ENCODE assay signal across 8 mouse cellular contexts in the genomic region with DNA sequence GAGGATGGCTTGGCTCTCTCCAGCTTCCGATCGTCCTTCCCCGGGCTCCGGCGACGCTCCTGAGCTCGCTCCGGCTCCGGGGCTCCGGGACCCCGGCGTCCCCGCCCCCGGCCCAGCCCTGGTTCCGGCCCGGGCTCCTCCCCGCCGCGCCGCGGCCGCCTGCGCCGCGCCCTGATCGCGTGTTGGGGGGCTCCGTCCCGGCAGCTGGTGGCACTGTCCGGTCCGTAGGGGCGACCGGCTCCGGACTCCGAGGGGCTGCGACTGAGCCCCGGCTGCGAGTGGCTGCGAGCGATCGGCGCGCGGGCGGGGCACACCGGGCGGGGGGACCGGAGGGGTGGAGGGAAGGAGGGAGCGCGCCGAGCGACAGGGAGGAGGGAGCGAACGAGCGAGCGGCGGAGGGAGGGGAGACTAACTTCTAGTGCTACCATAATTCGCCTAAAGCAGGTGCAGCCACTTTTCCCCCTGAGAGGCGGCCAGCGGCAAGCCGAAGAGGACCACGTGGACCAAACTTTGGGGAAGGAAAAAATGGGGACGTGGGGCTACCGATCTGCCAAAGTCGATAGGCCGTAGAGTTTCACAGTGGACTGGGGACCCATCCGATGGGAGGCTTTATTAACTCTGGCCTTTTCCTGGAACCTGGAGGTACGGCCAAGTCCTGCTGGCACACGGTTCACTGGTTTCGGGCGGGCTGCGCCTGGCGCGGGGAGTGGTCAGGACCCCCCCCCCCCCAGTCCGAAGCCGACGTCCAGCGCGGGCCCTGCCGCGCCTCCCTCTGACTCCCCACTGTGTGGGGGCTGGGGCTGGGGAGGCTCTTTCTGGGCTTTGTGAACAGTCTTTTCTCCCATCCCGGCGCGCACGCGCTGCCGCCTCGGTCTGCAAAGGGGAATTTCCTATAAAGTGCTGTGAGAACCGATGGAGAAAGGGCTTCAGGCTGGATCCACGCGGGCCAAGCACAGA. TPM values are rescaled to one million over a fixed set of nuclear protein-coding genes. Genes with fewer than 3 reads are reported as not detected.
DNase-seq lines count a peak whose midpoint lies in the region; ATAC-seq and TF ChIP-seq lines count a peak whose summit lies in the region.

Gene Foxp4 (minus strand): TSS at position 263 of the 957 bp plus-strand sequence.

- H3K27me3 ChIP-seq in MEL (ENCODE audit: control insufficient read depth in 1 of 2, insufficient read depth in 2 of 2, low read length in 2 of 2) = no peaks in the 10 kb centered on the region
- no peaks in the 10 kb centered on the region for H3K27me3 ChIP-seq in forebrain, postnatal 0 days (ENCODE audit: insufficient read depth, low read length)
- H3K27me3 ChIP-seq in lung, embryonic 16.5 days (ENCODE audit: control insufficient read depth, insufficient read depth, low read depth, low read length) = no peaks in the 10 kb centered on the region; the same call in 1 of the 2 replicates
- no peaks in the 10 kb centered on the region for H3K27me3 ChIP-seq in thymus, adult 2 months (ENCODE audit: control insufficient read depth, insufficient read depth, low read length)

- no peaks in the 10 kb centered on the region for H3K9me3 ChIP-seq in MEL (replicated peaks; ENCODE audit: insufficient read depth, low read length)
- H3K9me3 ChIP-seq in forebrain, postnatal 0 days (ENCODE audit: low read length) = no peaks in the 10 kb centered on the region
- no peaks in the 10 kb centered on the region for H3K9me3 ChIP-seq in lung, embryonic 16.5 days (ENCODE audit: control insufficient read depth, low read length)

- peak within 1 kb of the TSS; percentile 90 for H3K27ac ChIP-seq in MEL (ENCODE audit: control insufficient read depth, low read depth, low read length)
- H3K27ac ChIP-seq in forebrain, postnatal 0 days (ENCODE audit: low read depth, low read length) = peak within 1 kb of the TSS; percentile 84
- H3K27ac ChIP-seq in lung, embryonic 16.5 days (ENCODE audit: low read length) = peak within 1 kb of the TSS; percentile 99
- H3K27ac ChIP-seq in thymus, adult 2 months (ENCODE audit: control insufficient read depth, insufficient read depth, low read length) = 0 out of 2 replicates have a peak within 1 kb of the TSS, but pooled peaks have one; percentile 17

- H3K4me3 ChIP-seq in MEL (ENCODE audit: control insufficient read depth in 1 of 2, insufficient read depth in 1 of 2, low read depth in 2 of 2, low read length in 2 of 2) = peak within 1 kb of the TSS; percentile 65 to 96
- H3K4me3 ChIP-seq in forebrain, postnatal 0 days (ENCODE audit: low read depth, low read length) = peak within 1 kb of the TSS; percentile 60
- peak within 1 kb of the TSS; percentile 66 for H3K4me3 ChIP-seq in lung, embryonic 16.5 days (ENCODE audit: low read length)
- H3K4me3 ChIP-seq in thymus, adult 2 months (ENCODE audit: control insufficient read depth, insufficient read depth, low read length) = peak within 1 kb of the TSS; percentile 93

- TF ChIP-seq POLR2A in MEL (IDR thresholded peaks at IDR 0.05; ENCODE audit: control insufficient read depth in 1 of 2, insufficient read depth in 1 of 2, low read depth in 1 of 2, low read length in 2 of 2, poor library complexity in 1 of 2) = peak; percentile 70 to 88
- peak; percentile 44; the same call in 1 of the 2 replicates for TF ChIP-seq POLR2A in thymus, adult 2 months (IDR thresholded peaks at IDR 0.05; ENCODE audit: control insufficient read depth, extremely low read depth, insufficient read depth, low read length, poor library complexity)

- 0 out of 4 replicates have a peak, but pooled peaks cover 0 to 3% of the 10 kb centered on the region in 2 experiments for H3K36me3 ChIP-seq in MEL (ENCODE audit: control insufficient read depth in 1 of 2, insufficient read depth in 2 of 2, low read length in 2 of 2)
- no peaks in the 10 kb centered on the region for H3K36me3 ChIP-seq in forebrain, postnatal 0 days (ENCODE audit: insufficient read depth)
- no peaks in the 10 kb centered on the region for H3K36me3 ChIP-seq in lung, embryonic 16.5 days (ENCODE audit: control insufficient read depth, insufficient read depth, low read length)
- H3K36me3 ChIP-seq in thymus, adult 2 months (ENCODE audit: control insufficient read depth, insufficient read depth, low read length) = no peaks in the 10 kb centered on the region

- peak within 1 kb of the TSS; percentile 99 for H3K9ac ChIP-seq in MEL (ENCODE audit: control insufficient read depth, low read depth, low read length, poor library complexity, severe bottlenecking)
- H3K9ac ChIP-seq in forebrain, postnatal 0 days = peak within 1 kb of the TSS; percentile 62
- peak within 1 kb of the TSS; percentile 80 for H3K9ac ChIP-seq in lung, embryonic 16.5 days (ENCODE audit: low read length)

- TF ChIP-seq RAD21 in MEL (IDR thresholded peaks at IDR 0.05; ENCODE audit: low read depth, low read length) = no peak

- H3K4me1 ChIP-seq in MEL (ENCODE audit: control insufficient read depth in 1 of 2, insufficient read depth in 2 of 2, low read length in 2 of 2) = peaks cover 0 to 11% of the 10 kb centered on the region in 2 experiments; a peak in 1 of 4 replicates
- H3K4me1 ChIP-seq in forebrain, postnatal 0 days (ENCODE audit: insufficient read depth) = no peaks in the 10 kb centered on the region
- peaks cover 34% of the 10 kb centered on the region for H3K4me1 ChIP-seq in lung, embryonic 16.5 days (replicated peaks; ENCODE audit: control insufficient read depth, insufficient read depth, low read length)
- H3K4me1 ChIP-seq in thymus, adult 2 months (replicated peaks; ENCODE audit: control insufficient read depth, insufficient read depth, low read length) = peaks cover 36% of the 10 kb centered on the region

- no peak for TF ChIP-seq CTCF in MEL (IDR thresholded peaks at IDR 0.05 in 2 of 3, conservative IDR thresholded peaks at IDR 0.05 in 1 of 3; ENCODE audit: control insufficient read depth in 1 of 3, insufficient read depth in 1 of 3, low read depth in 2 of 3, low read length in 3 of 3, poor library complexity in 1 of 3, severe bottlenecking in 1 of 3)
- TF ChIP-seq CTCF in forebrain, postnatal 0 days (IDR thresholded peaks at IDR 0.05; ENCODE audit: low read depth) = no peak
- no peak for TF ChIP-seq CTCF in thymus, adult 2 months (IDR thresholded peaks at IDR 0.05; ENCODE audit: borderline replicate concordance, control insufficient read depth, extremely low read depth, insufficient read depth, low read length, poor library complexity)

- 2% methylated on average over 76 of the region's 91 CpGs for WGBS in forebrain, postnatal 0 days
- WGBS in lung, embryonic 16.5 days = under 1% methylated on average over 86 of the region's 91 CpGs
- WGBS in thymus, adult 2 months = 1% methylated on average over 91 of the region's 91 CpGs

- no peak for TF ChIP-seq EP300 in MEL (IDR thresholded peaks at IDR 0.05; ENCODE audit: low read depth in 1 of 2, low read length in 2 of 2)

- H3K4me2 ChIP-seq in forebrain, postnatal 0 days (ENCODE audit: low read depth) = peak within 1 kb of the TSS; percentile 95
- H3K4me2 ChIP-seq in lung, embryonic 16.5 days (ENCODE audit: low read depth, low read length) = peak within 1 kb of the TSS; percentile 87

- peaks cover 35% of the 10 kb centered on the region for H3K79me2 ChIP-seq in MEL (ENCODE audit: control insufficient read depth, insufficient read depth, low read length, poor library complexity)

- peak; percentile 95 for DNase-seq in MEL (ENCODE audit: low read depth, low spot score)
- DNase-seq in cerebellum, adult 18-20 months = peak; percentile 53 to 66
- peak; percentile 93 for DNase-seq in forebrain, postnatal 0 days
- peak; percentile 84 for DNase-seq in heart, postnatal 4 days
- DNase-seq in layer of hippocampus, adult 8-10 months (ENCODE audit: low spot score in 2 of 2) = peak; percentile 42 to 56
- DNase-seq in ovary, adult 18-20 months (ENCODE audit: low spot score) = peak; percentile 83
- DNase-seq in thymus, adult 2 months = peak; percentile 88

- ATAC-seq in forebrain, postnatal 0 days = peak; percentile 93
- peak; percentile 88 for ATAC-seq in lung, embryonic 16.5 days (ENCODE audit: low read depth)

TF ChIP-seq in MEL, 35 proteins besides CTCF, POLR2A, EP300 and RAD21 (continues in another document):
- TF ChIP-seq GATA1 (IDR thresholded peaks at IDR 0.05; ENCODE audit: low read depth, low read length) (no peak), NRF1 (IDR thresholded peaks at IDR 0.05; ENCODE audit: insufficient read depth, low read depth, low read length, poor library complexity, severe bottlenecking) (no peak; the same call in 1 of the 2 replicates), ZC3H11A (IDR thresholded peaks at IDR 0.05; ENCODE audit: low read depth, low read length) (no peak), CHD1 (IDR thresholded peaks at IDR 0.05; ENCODE audit: low read depth, low read length) (no peak), TBP (IDR thresholded peaks at IDR 0.05; ENCODE audit: low read depth, low read length) (peak; percentile 46; the same call in 1 of the 2 replicates), MYC (IDR thresholded peaks at IDR 0.05; ENCODE audit: low read depth, low read length) (peak; percentile 98), POLR2AphosphoS5 (IDR thresholded peaks at IDR 0.05; ENCODE audit: borderline replicate concordance, low read depth, low read length) (no peak), NELFE (IDR thresholded peaks at IDR 0.05; ENCODE audit: low read depth, low read length) (peak; percentile 63; the same call in 1 of the 2 replicates), GABPA (IDR thresholded peaks at IDR 0.05; ENCODE audit: low read depth, low read length) (no peak), MAX (IDR thresholded peaks at IDR 0.05; ENCODE audit: low read length) (peak; percentile 97), SIN3A (IDR thresholded peaks at IDR 0.05; ENCODE audit: low read length) (peak; percentile 90), MAFK (IDR thresholded peaks at IDR 0.05; ENCODE audit: borderline replicate concordance, low read depth, low read length) (no peak), E2F4 (IDR thresholded peaks at IDR 0.05; ENCODE audit: borderline replicate concordance, low read depth, low read length) (no peak), MAZ (IDR thresholded peaks at IDR 0.05; ENCODE audit: low read depth, low read length) (peak; percentile 97), RCOR1 (IDR thresholded peaks at IDR 0.05; ENCODE audit: low read depth, low read length) (no peak), ELF1 (IDR thresholded peaks at IDR 0.05; ENCODE audit: low read depth, low read length) (no peak), ZNF384 (IDR thresholded peaks at IDR 0.05; ENCODE audit: low read depth, low read length) (no peak)

RNA-seq across cellular contexts. Expression of gene Foxp4, which starts in this region (rescaled TPM):
- 6.6 and 7.1 TPM in 2 replicates for total RNA-seq in MEL (2012; rRNA removed)
- 10 to 100 TPM in 1 of 2 experiments, not detected in 1; 50.5 TPM for polyA plus RNA-seq in MEL (2012; ENCODE audit: insufficient read depth in 1 of 2, insufficient read length in 2 of 2, low read depth in 1 of 2, low replicate concordance in 2 of 2, missing spikeins in 1 of 2)
- 108 and 109 TPM in 2 replicates for total RNA-seq in forebrain, postnatal 0 days (2014; rRNA removed)
- polyA plus RNA-seq in forebrain, postnatal 0 days (2015; fragmentation: Nextera tagmentation; extraction: Ambion mirVana) = 45.7 and 56.4 TPM in 2 replicates
- total RNA-seq in heart, postnatal 4 days (2021) = 10 to 100 TPM; 18.1 to 19.6 TPM
- total RNA-seq in layer of hippocampus, adult 8-10 months (2022) = 10 to 100 TPM; 44.5 to 52.4 (median 49.1) TPM
- polyA plus RNA-seq in lung, embryonic 16.5 days (2015; fragmentation: Nextera tagmentation; extraction: Ambion mirVana) = 13.6 and 14.6 TPM in 2 replicates
- 194 and 212 TPM in 2 replicates for polyA plus RNA-seq in thymus, adult 2 months (2012; rRNA removed)

Comparison
In these comparisons a context has a peak if more than half of its experiments do, and no peak if none do; other contexts are left out.
1. Peak in every context shown above with its lines: DNase-seq, ATAC-seq, H3K4me3 ChIP-seq and H3K27ac ChIP-seq.
2. H3K27ac ChIP-seq: peak in every context shown above with its lines; median percentile 99 in lung, embryonic 16.5 days; 90 in MEL; 84 in forebrain, postnatal 0 days; 17 in thymus, adult 2 months.